Mouse (Mus musculus) gonadal fat pad, adult 2 months (tissue): ENCODE measurements around the gene Naglu. TPM values are rescaled to one million over a fixed set of nuclear protein-coding genes. Genes with fewer than 3 reads are reported as not detected.
"Not testable (repeated sequence)": the region's sequence is repeated elsewhere in the genome, so short reads cannot be mapped to it uniquely, and the experiment has no call there.

Experiments
- DNase-seq: peaks from one replicate; pipeline ENCODE4 v3.0.0-alpha.2; 2012; ENCODE audit warnings: low read depth
- polyA plus RNA-seq: library from polyadenylated mRNA; depleted of rRNA; stranded (reverse); fragments of >200 nt; gene quantifications from 2 replicates; pipeline ENCODE4 v1.2.3, GENCODE M21; 2012

The Naglu gene
- polyA plus RNA-seq, 1 experiment: 44.6 TPM

DNA sequence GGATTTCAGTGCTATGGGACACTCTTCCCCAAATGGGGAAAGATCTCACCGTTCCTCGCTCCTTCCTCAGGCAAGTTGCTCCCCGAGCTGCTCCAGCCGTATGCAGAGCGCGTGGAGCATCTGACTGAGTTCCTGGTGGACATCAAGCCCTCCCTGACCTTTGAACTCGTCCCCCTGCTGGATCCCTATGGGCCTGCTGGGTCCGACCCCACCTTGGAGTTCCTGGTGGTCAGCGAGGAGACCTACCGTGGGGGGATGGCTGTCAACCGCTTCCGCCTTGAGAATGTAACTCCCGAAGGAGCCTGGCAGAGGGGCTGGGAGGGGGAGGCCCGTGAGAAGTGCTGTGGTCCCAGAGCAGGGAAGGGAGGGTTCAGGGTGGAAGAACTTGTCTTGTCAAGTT, 14.4 kb downstream of the Naglu start:
- no peak for DNase-seq

DNA sequence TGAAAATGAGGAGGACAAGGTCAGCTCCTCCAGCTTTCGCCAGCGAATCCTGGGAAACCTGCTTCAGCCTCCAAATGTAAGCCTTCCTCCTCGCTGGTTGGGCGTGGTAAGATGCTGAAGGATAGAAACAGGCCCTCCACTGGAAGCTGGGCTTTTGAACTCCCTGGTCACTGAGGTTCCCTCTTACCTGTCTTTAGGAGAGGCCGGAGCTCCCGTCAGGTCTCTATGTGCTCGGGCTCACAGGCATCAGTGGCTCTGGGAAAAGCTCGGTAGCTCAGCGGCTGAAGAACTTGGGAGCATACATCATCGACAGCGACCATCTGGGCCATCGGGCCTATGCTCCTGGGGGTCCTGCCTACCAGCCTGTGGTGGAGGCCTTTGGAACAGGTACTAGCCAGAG, 15.0 kb downstream of the Naglu start:
- DNase-seq: no peak

DNA sequence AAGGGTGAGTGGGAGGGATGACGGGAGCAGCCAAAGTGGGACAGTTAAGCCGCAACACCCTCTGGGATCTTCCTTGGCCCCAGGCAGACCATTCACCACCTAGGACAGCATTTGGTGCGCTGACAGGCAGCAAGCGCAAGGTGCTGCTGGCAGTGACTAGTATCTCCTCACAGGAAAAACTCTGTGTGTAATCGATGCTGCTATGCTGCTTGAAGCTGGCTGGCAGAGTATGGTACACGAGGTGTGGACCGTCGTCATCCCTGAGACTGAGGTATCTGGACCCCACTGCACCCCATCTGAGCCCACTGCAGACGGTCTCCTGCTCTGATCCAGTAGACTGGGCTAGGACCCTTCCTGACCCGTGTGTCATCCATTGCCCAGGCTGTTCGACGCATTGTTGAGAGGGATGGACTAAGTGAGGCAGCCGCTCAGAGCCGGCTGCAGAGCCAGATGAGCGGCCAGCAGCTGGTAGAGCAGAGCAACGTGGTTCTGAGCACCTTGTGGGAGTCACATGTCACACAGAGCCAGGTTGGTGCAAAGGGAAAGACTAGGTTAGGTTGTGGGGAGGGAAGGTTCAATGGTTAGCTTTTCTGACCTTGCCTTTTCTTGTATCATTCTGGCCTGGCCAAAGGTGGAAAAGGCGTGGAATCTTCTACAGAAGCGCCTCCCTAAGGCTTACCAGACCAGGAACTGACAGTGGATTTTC, 16.0 kb downstream of the Naglu start:
- DNase-seq: no peak

DNA sequence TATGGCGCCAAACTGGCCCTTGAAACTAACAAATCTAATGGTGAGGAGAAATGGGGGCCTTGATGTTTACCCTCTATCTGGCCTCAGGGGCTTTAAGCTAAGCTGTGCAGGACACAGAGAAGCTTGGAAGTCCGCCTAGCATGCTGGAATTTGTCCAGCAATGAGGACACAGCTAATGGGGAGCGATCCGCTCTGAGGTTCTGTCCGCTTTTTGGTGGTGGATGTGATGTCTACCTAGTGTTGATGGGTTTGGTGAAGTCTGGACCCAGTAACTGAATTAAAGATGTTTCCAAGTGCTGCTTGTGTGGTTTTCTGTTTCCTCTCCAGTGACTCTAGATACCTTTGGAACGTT, 16.5 kb downstream of the Naglu start:
- no peak for DNase-seq

DNA sequence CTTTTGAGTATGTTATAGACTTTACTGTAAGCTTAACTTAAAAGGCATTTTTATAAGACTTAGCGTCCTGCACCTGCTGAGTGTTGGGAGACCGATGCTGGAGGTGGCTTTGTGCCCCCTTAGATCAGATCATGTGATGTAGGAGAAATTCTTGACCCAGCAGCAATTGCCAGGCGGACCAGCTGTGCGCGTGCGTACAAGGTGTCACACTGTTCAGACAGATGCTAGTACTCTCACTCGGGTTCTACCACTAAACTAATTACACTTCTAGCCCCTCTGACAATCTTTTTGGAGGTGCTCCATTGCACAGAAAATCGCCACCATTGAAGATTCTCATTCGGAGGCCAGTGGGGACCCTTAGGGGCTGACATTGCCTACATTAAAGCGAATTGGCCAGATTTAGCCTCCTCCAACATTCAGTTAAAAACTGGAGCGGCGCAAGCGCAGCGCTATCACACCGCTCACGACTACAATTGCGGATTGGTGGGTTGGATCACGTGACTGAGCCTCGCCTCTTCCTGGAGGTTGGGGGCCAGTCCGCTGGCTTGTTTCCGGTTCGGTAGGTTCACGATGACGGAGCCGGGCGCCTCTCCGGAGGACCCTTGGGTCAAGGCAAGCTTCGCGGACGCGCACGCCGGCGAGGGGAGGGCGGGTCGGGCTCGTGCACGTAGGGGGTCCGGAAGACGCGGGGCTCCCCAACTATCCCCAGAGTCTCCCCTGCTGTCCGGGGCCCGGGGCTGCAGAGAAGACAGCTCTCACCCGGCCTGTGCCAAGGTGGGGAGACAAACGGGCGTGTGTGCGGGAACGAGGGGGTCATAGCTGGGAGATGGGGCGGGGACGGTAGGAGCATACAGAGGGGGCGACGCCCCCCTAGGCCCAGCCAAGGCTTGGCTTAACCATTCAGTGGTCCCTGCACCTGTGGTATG, 17.2 kb downstream of the Naglu start, which contains the start of gene Mlx:
Gene Mlx, plus strand, starts transcription at position 522 of the 926 bp plus-strand sequence.
- DNase-seq: no peak

DNA sequence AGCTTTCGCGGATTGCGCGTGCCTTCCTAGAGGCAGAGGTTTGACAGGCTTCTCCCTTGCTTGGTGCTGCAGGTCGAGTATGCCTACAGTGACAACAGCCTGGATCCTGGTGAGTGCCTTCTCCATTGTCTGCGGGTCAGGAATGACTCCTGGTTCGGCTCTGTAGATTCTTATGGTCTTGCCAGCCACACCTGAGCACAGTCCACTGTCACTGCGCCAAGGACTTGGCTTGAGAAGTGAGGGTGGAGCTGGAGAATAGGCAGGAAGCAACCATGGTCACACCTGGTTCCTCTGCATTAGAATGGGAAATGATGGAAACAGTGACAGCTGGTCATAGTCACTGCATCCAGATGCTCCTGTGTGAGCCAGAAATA, 17.9 kb downstream of the Naglu start:
- DNase-seq: no peak

DNA sequence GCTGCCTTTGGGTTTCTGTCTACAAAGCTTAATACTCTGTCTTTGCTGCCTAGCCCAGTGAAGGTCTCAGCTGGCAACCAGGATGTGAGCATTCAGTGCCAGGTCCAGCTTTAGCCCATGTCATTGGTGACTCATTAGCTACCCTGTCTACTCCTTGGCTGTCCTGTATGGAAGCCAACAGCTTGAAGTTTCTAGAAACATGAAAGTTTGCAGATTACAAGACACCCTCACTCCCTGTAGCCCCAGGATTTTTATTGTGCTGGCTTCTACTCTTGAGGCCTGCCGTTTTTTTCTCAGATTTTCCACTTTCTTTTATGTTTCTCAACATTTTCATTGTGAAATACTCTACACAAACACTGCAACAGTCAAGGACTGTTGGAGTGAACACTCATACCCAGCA, 20.1 kb downstream of the Naglu start:
- no peak for DNase-seq

DNA sequence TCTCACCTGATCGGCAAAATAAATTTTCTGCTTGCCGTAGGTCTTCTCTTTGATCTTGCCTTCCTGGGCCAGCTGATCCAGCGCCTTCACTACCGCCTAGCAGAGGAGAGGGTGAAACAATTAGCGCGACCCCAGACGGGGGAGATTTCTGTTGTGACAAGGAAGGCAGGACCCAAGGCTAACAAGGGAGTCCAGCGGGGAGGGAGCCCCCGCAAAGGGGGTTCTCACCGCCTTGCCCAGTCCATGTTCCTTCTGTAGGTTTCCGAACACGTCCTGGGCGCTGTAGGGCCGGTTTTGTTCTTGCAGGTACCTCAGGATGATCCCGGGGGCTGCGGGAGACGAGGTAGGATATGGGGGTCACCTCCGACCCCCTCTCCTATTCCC, 25.1 kb downstream of the Naglu start:
- no peak for DNase-seq

DNA sequence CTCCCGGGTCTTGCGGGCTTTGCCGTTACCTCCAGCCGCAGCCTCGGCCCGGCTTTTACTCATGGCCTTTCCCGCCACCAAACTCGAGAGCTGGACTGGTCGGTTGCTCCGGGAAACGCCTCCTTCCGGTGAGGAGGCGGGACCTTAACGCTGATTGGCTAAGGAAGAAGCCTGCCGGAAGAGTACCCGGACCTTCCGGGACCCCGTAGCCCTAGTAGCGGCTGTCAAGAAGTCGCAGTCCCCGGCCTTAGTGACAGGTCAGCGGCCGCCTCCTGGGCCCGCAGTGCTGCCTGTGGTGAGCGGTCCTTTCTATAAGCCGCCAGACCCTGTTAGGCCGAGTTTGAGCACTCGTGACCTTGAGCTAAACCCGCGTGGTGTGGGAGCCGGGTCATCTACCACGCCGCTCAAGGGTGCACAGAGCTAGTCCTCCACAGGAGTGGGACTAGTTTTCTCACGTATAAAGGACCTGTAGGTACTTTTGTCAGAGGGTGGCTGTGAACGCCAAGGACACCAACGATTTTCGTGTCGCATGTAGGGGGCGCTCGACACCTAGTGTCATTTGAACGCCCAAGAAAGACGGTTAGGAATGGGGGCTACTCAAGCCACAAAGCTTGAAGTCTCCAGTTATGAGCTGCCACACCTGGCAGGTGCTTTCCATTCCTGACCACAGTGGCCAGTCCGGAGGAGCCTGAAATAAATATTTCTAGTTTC, 25.7 kb downstream of the Naglu start, which contains the start of gene Psmc3ip:
Gene Psmc3ip, minus strand, starts transcription at position 123 of the 711 bp plus-strand sequence.
- DNase-seq: no peak

DNA sequence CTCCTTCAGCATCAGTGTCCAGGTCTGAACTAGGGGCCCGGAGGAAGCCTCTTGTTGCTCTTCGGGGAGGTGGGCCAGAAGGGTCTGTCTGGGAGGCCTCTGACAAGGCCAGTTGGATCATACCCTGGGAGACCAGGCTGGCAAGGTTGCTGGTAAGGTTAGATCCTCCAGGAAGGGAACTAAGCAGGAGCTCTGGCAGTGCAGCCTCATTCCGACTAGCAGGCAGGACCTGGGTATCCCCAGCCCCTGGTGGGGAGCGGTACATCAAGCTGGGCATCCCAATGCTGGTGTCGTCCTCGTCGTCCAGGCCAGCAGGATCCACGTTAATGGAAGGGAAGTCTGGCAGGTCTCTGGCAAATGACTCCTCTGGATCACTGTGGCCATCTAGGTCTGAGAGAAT, 28.4 kb downstream of the Naglu start:
- no peak for DNase-seq

DNA sequence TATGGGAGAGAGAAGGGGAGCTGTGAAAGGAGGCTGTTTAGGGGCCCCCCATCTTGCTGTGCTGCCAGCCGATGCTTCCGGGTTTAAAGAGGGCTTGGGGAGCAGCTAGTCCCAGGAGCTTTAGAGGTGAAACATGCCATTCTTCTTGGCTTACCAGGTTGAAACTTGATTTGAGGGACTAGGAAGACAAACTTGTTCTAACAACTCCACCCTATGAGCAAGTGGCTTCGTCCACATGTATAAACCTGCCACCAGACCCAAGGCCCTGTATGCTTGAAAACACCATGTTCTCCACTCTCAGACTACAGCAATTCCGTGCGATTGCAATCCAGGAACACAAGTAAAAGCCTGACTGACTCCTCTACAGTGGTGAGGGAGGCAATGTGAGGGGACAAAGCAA, 33.2 kb downstream of the Naglu start:
- peak; percentile 73 for DNase-seq

DNA sequence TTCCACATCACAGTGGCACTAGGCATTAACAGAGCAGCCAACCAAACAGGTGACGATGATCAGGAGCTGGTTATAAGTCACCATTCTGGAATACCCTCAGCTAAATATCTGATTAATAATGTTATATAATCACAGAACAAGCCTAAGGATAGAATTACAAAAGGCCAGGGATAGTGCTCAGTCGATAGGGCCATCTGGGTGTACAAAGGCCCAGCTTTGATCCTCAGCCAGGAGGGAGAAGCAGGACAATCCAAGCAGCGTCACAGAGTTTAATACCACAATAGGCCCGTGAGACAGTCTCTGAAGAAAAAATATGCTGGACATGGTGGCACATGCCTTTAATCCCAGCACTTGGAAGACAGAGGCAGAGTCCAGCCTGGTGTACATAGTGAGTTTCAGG, 39.5 kb downstream of the Naglu start:
- no peak for DNase-seq

DNA sequence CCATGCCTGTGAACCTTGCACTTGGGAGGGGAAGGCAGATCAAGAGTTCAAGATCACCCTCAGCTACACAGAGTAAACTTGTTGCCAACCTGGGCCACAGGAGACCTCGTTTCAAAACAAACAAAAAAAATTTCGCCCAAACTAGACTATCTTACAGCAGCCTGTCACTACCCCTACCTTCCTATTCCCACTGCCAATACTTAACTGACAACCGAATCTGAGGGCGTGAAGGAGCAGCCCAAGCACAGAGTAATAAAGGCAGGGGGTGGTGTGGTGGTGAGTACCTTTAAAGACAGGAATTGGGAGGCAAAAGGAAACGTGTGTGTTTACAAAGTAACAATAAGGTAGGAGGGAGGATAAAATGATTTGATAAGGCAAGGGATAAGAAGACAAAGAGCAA, 40.9 kb downstream of the Naglu start:
- DNase-seq: no peak

DNA sequence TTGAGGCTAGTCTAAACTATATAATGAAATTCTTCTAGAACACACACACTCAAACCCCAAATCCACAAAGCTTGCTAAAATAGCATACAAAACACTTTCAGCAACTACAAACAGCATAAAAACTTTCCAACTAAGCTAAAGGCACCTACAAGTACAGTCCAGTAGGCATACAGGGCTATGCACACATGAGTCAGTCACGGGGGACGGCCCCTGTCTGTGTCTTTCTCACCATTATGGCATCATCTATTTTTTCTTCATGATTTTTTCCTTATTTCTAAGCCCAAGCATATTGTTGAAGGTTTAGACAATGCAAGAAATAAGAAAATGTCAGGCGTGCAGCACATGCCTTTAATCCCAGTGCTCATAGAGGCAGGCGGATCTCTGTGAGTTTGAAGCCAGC, 41.4 kb downstream of the Naglu start:
- DNase-seq: no peak

DNA sequence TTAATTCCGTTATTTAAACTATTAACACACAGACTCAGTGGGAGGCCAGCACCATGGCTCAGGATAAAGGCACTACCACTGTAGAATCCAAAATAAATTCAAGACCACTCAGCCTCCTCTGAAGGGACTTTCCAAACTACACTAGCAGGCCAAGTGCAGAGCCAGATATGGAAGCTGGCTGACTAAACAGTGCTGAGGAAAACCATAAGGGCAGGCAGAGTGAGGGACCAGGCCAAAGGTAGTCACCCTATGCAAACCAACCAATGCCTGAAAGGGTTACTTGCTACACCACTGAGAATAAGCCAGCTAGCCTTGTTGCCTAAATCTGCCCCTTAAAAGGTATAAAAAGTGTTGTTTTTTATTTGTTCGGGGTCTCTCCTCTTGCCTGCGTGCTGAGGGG, 42.4 kb downstream of the Naglu start:
- no peak for DNase-seq

DNA sequence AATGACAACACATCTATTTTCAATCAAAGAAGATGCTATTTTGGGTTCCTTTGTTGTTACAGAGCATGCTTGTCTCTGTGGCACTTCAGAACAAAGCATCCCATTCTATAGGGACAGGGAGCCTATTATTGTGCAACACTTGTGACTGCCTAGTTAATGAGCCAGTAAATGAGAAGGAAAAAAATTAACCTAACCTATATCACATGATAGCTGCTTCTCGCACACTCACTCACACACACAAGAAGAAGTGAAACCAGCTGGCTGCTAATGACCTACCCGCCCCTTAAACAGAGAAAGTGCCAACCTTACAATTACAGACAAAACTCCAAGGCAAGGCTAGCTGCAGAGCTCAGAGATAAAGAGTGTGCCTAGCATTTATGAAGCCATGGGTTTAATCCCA, 45.8 kb downstream of the Naglu start:
- DNase-seq: no peak

DNA sequence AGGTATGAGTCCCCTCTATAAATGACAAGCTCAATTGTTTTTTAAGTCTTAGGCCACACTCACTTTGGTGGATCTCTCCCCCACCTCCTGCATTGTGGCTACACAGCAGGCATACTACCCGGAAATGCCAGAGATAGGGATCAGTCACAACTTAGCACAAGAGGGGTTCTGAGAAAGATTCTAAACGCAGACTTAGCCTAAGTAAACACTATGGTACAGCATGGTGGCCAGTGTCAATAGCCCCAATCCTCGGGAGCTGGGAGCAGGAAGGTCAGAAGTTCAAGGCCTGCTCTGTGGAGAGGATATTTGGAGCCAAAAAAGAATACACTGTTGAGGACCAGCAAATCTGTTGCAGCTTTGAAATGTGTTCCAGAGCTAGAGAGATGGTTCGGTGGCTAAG, 48.3 kb downstream of the Naglu start:
- no peak for DNase-seq

DNA sequence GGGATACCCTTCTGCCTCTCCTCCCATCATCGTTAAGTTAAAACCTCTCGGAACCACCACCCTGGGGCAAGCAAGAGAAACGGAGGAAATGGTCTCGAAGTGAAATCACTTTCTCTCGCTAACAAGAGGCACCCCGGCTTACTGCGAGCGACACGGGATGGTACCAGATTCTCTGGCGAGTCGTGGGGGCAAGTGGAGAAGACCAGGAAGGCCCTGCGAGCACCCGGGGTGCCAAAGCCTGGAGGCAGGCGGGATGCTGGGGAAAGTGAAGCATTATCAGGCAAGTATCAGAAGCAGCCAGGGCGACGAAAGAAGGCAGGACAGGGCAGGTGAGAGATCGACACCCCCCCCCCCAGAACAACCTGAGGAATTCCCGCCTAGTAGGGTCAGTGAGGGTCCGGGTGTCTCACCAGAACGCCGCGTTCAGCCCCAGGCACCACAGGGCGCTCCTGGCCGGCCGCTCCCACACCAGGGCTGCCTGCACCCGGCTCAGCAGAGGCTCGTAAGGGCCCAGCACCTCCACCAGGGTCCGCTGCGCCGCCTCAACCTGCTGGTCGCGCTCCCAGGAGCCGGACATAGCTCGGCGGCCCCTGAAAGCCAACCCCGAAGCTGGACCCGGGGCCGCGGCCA, 49.4 kb downstream of the Naglu start:
- DNase-seq: no peak

DNA sequence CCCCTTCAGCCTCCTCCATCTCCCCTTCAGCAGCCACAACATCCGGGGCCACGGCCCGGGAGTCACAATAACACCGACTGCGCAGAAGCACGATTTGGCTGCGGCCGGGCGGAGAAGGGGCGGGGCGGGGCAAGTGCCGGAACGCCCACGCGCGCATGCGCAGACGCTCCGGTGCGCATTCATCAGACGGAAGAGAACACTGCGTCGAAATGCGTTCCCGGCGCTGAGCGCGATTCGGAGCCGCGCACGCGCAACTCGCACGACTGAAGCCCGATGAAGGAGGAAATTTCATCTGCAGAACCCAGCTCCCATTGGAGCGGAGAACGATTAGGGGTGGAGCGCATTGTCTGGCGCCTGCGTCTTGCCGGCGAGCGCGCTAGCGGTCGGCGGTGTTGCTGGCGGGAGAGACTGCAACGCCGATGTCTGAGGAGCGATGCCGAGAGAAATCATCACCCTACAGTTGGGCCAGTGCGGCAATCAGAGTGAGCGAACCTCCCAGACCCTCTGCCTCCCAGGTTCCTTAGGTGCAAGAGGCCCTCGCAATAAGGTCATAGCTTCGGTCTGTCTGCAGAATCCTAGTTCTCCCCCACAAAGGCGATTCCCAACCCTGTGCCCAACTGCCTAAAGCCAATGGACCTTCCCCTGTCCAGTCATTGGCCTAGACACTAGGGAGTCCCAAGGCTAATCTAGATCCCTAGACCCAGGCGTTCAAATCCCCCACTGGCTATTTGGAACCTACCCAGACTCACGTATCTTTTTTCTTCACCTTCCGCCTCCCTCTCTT, 50.1 kb downstream of the Naglu start, which contains the start of the genes Retreg3 and Tubg1:
Gene Retreg3, minus strand, starts transcription at position 133 of the 784 bp plus-strand sequence.
Gene Tubg1, plus strand, starts transcription at position 178 of the 784 bp plus-strand sequence.
- DNase-seq: peak; percentile 83

DNA sequence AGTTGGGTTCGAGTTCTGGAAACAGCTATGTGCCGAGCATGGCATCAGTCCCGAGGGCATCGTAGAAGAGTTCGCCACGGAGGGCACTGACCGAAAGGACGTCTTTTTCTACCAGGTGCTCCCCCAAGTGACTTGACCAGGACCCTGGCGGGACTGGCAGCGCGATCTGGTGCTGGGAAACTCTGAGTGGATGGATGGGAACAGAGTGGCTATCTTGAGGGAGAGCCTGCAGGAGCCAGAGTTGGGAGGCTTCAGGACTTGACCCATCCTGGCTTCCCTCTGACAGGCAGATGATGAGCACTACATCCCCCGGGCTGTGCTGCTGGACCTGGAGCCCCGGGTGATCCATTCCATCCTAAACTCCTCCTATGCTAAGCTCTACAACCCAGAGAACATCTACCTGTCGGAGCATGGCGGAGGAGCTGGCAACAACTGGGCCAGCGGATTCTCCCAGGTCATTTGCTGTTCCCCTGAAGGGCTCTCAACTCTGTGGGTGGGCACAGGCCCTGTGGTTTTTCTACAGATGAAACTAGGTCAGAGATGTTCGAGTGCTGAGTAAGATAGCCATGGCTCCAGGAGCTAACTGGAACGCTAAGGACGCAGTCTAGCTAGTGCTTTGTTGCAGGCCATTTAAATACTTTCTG, 50.9 kb downstream of the Naglu start:
- no peak for DNase-seq

DNA sequence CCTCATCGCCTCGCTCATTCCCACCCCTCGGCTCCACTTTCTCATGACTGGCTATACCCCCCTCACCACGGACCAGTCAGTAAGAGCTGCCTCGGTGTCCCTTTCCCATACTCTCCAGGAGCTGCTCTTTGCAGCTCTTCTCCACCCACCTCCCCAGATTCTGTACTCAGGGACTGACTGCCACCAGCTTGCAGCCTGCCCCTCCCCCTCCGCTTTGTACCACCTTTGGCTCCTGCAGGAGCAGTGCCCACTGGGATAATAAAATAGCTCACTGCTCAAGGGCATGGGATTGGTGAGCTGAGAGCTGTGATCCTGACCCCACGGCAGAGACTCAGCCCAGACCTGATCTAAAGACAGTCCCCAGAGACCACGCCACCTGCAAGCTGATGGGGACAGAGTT, 54.7 kb downstream of the Naglu start:
- not testable (repeated sequence) for DNase-seq
